Mouse (Mus musculus): ENCODE results near the gene Glipr1l3.
"Not testable (repeated sequence)": the region's sequence is repeated elsewhere in the genome, so short reads cannot be mapped to it uniquely, and the experiment has no call there.

The Glipr1l3 gene

DNA sequence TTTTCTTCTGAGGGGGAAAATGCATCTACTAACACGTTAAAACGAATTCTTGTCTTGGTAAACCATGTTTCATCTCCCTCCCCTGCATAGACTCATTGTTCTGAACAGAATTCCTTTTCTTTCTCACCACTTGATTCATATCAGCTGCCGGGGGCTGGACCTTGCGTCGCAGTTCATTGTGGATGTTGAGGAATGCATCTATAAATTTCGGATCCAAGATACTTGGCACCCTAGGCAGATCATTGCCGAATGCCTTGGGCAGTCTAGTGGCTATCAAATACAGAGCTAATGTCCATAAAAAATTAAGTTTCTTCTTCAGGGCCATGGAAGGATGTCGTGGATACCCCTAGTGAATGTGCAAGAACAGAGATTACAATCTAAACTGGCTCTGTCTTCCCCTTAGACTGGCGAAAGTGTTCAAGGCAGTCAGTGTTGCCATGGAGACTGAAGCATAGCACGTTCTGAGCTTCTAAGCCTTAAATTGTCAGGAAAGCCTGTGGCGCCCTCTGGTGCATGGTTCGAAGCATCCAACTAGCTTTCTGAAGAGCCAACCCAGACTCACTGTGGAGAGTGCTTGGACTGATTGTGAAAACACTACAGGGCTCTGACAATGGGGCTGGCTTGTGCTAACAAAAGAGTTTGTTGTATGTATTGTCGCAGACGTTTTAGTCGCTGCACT lies at the start of gene Glipr1l3:
Gene Glipr1l3 (minus strand): TSS at position 446 of the 679 bp plus-strand sequence.
- in situ Hi-C loops (cut with MboI; ENCODE audit: low sequenced_read_pairs) = not testable (repeated sequence)

GRCm38 (mm10) chr10:112203463-112203862 lies 43.3 kb upstream of the Glipr1l3 start:
- in situ Hi-C loops (cut with MboI; ENCODE audit: low sequenced_read_pairs) = no loop called here

DNA sequence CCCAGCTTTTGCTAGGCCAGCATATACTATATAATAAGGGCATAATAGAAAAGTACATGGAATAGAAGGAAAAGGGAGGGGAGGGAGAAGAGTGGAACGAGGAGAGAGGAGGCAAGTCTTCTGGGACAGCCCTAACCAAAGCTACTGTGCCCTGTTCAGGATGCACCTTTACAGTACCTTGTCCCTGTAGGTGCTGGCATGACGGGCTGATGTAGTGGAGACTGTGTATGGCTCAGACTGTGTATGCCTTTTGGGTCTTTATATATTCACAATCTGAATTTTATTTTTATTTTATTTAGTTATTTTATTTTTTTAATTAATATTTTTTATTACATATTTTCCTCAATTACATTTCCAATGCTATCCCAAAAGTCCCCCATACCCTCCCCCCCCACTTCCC lies 33.8 kb upstream of the Glipr1l3 start:
- in situ Hi-C loops (cut with MboI; ENCODE audit: low sequenced_read_pairs) = not testable (repeated sequence)

GRCm38 (mm10) chr10:112177027-112177426 lies 16.9 kb upstream of the Glipr1l3 start:
- in situ Hi-C loops (cut with MboI; ENCODE audit: low sequenced_read_pairs) = not testable (repeated sequence)

DNA sequence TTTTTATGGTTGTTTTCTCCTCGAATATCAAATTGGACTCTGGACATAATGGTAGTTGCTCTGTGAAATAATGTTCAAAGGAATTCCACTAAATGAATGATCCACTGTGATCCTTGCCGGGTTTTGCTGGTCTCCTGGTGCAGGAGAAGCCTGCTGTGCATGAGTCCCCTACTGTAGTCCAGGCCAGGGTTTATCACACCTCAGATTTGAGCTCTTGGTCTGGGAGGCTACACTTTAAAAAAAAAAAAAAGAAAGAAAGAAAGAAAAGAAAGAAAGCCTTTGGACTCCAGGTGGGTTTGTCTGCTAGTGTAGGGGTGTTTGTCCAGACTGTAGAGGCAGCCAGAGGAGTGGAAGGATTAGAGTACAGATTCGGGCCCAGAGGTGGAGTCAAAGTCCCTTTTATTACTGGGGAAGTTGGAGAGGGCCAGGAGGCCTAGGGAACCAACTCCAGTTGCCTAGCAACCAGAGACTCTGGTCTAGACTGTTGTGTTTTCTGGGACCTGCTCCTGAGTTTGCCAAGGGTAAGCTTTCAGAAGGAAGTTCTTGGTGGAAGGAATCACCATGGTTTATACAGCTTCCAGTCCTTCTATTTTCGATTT lies 3.1 kb upstream of the Glipr1l3 start, which contains the start of gene Caps2:
Gene Caps2 (plus strand): TSS at position 454 of the 599 bp plus-strand sequence.
- in situ Hi-C loops (cut with MboI; ENCODE audit: low sequenced_read_pairs) = no loop called here

DNA sequence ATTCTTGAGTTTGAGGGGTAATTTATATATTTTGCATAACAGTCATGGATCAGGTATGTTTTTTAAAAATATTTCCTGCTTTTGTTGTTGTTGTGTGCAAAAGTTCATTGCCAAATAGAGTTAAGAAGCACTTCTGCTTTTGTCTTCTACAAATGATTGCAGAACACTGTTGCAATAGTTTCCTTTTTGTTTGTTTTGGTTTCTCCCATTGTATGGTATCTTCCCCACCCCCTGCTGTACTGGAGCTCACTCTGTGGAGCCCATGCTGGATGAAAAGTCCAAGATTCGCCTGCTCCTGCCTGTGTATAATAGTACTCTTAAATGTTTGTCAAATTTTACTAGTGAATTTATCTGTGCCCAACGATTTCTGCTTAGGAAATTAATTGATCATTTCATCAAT lies 20.3 kb downstream of the Glipr1l3 start:
- in situ Hi-C loops (cut with MboI; ENCODE audit: low sequenced_read_pairs) = no loop called here

- in situ Hi-C loops (cut with MboI; ENCODE audit: low sequenced_read_pairs) = no loop called here
Measured at GRCm38 (mm10) chr10:112138871-112139430, 21.2 kb downstream of the Glipr1l3 start.

DNA sequence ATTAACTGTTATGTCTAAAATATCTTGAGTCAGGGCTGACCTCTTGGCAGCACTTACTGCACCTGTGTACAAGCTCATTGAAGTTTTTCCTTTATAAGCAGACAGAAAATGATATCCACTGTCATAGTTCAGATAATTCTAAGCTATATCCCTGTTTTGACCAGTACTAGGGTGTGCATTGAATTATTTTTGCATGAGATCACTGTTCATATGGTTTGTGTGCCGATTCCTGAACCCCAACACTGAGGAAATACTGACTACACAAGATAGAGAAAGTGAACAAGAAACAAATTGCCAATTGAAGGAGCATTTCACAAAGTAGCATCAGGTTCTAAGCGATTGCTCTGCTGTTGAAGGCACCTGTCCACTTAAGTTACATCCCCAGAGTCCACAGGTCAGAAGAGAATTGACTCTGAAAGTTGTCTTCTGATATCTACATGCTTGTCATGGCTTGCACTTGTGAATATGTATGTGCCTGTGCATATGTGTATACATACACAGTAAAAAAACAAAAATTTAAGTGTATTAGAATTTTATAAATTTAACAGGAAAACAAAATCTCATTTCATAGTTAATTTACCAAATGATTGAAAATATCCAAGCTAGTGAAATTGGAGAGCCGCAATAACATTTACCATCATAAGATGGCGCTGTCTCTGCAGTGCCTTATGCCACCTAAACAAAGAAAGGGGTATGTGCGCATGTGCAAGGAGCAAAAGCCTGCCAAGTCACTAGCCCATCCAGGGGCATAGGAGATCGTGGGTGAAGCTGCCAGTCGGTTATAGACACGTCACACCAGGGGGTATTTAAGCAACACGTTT lies 21.9 kb downstream of the Glipr1l3 start:
- in situ Hi-C loops (cut with MboI; ENCODE audit: low sequenced_read_pairs) = no loop called here

GRCm38 (mm10) chr10:112132194-112132593 lies 27.9 kb downstream of the Glipr1l3 start:
- in situ Hi-C loops (cut with MboI; ENCODE audit: low sequenced_read_pairs) = no loop called here

DNA sequence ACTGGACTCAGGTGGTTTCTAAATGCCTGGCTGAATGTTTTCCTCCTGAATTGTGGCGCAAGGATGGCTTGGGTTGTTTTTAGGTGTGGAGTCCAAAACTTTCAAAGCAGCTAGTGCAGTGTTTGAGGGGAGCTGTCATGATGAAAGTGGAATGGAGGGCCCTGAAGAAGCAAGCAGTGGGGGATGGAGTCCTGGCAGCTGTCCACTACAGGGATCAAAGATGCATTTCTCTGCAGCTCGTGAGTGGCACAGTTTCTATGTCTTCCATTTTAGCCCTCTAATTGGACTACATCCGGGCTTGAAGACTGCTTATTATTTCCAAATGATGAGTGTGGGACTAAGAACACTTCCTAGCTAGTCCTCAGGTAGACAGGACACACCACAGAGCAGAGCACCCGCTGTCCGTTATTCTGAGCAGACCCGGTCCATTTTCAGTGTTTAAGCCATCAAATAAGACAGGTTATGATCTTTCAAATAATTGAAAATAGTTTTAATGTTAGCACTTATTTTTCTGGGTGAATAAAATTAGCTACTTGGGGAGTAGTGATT lies 32.4 kb downstream of the Glipr1l3 start:
- in situ Hi-C loops (cut with MboI; ENCODE audit: low sequenced_read_pairs) = not testable (repeated sequence)

GRCm38 (mm10) chr10:112125090-112125489 lies 35.0 kb downstream of the Glipr1l3 start:
- in situ Hi-C loops (cut with MboI; ENCODE audit: low sequenced_read_pairs) = not testable (repeated sequence)

DNA sequence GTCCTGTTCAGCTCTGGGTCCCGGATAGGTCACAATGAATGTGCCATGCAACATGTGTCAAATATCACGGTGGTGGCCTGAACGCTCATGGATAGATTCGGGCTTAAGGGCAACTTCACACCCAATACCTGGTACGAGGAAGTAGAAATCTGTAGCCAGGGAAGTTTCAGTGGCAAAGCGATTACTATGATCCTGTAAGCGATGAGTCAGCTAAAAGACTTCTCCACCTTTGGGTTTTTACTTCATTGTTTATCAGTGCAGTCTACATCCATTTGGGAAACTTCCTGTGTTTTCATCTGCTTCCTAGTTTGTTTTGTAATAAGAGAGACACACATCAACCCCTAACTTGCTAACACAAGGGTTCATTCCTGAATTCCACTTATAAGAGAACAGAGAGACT lies 49.7 kb downstream of the Glipr1l3 start:
- in situ Hi-C loops (cut with MboI; ENCODE audit: low sequenced_read_pairs) = no loop called here

GRCm38 (mm10) chr10:112105785-112106184 lies 54.3 kb downstream of the Glipr1l3 start:
- in situ Hi-C loops (cut with MboI; ENCODE audit: low sequenced_read_pairs) = loop anchor here (10.0 kb wide), 1 partner anchor 131 kb away; the partner anchor contains the start of gene Krr1

Data from CH12F3 (cell line).